Mouse (Mus musculus): ENCODE results near the gene Calm5.

GRCm38 (mm10) chr13:3825726-3826125, 28.2 kb upstream of the Calm5 start:
- no peak for TF ChIP-seq CTCF (IDR thresholded peaks at IDR 0.05; ENCODE audit: extremely low read depth, insufficient read depth, insufficient read length, insufficient replicate concordance)
- no peak for TF ChIP-seq POLR2A (IDR thresholded peaks at IDR 0.05; ENCODE audit: low read depth, low read length)

Data from spleen, adult 2 months (tissue).